Mouse (Mus musculus): Measurements from ENCODE around the gene Rab6a. TPM values are rescaled to one million over a fixed set of nuclear protein-coding genes. Genes with fewer than 3 reads are reported as not detected.

Gene Rab6a
- total and polyA plus RNA-seq, 2 experiments from 2014 or later: 241 to 336 TPM

GRCm38 (mm10) chr7:100649826-100650225 lies 42.6 kb downstream of the Rab6a start:
- Histone ChIP-seq H3K4me1 (ENCODE audit: insufficient read depth, low read length) (0 out of 2 replicates have a peak, but pooled peaks cover 6% of the 10 kb centered on the region), H3K9me3 (ENCODE audit: low read length) (no peaks in the 10 kb centered on the region), H3K4me3 (ENCODE audit: low read length) (no peak overlapping the region), H3K27me3 (ENCODE audit: insufficient read depth, low read length) (no peaks in the 10 kb centered on the region), H3K4me2 (ENCODE audit: low read depth, low read length) (no peak overlapping the region), H3K36me3 (ENCODE audit: insufficient read depth, low read length) (no peaks in the 10 kb centered on the region), H3K27ac (no peak overlapping the region), H3K9ac (replicated peaks; ENCODE audit: low read length) (no peak overlapping the region)
- DNase-seq (ENCODE audit: low spot score) (no peak), ATAC-seq (no peak)
- no peak for TF ChIP-seq CTCF (IDR thresholded peaks at IDR 0.05; ENCODE audit: low read depth)
- 72% methylated on average over 8 of the region's 8 CpGs for WGBS

GRCm38 (mm10) chr7:100650421-100650820 lies 43.2 kb downstream of the Rab6a start:
- no peak overlapping the region for H3K27ac ChIP-seq
- H3K4me2 ChIP-seq (ENCODE audit: low read depth, low read length): no peak overlapping the region
- H3K4me3 ChIP-seq (ENCODE audit: low read length): no peak overlapping the region
- WGBS: 86% methylated on average over 6 of the region's 6 CpGs
- H3K9me3 ChIP-seq (ENCODE audit: low read length): no peaks in the 10 kb centered on the region
- no peak overlapping the region for H3K9ac ChIP-seq (replicated peaks; ENCODE audit: low read length)
- TF ChIP-seq CTCF (IDR thresholded peaks at IDR 0.05; ENCODE audit: low read depth): no peak
- no peak for DNase-seq (ENCODE audit: low spot score)
- ATAC-seq: no peak
- H3K27me3 ChIP-seq (ENCODE audit: insufficient read depth, low read length): no peaks in the 10 kb centered on the region
- H3K36me3 ChIP-seq (ENCODE audit: insufficient read depth, low read length): no peaks in the 10 kb centered on the region
- 0 out of 2 replicates have a peak, but pooled peaks cover 6% of the 10 kb centered on the region for H3K4me1 ChIP-seq (ENCODE audit: insufficient read depth, low read length)

GRCm38 (mm10) chr7:100651011-100651410 lies 43.8 kb downstream of the Rab6a start:
- Histone ChIP-seq H3K36me3 (ENCODE audit: insufficient read depth, low read length) (no peaks in the 10 kb centered on the region), H3K27ac (no peak overlapping the region), H3K9ac (replicated peaks; ENCODE audit: low read length) (no peak overlapping the region), H3K27me3 (ENCODE audit: insufficient read depth, low read length) (no peaks in the 10 kb centered on the region), H3K4me2 (ENCODE audit: low read depth, low read length) (no peak overlapping the region), H3K4me3 (ENCODE audit: low read length) (no peak overlapping the region), H3K4me1 (ENCODE audit: insufficient read depth, low read length) (0 out of 2 replicates have a peak, but pooled peaks cover 6% of the 10 kb centered on the region), H3K9me3 (ENCODE audit: low read length) (no peaks in the 10 kb centered on the region)
- DNase-seq (ENCODE audit: low spot score) (no peak), ATAC-seq (no peak)
- 76% methylated on average over 4 of the region's 4 CpGs for WGBS
- no peak for TF ChIP-seq CTCF (IDR thresholded peaks at IDR 0.05; ENCODE audit: low read depth)

GRCm38 (mm10) chr7:100653480-100654266 lies 46.5 kb downstream of the Rab6a start:
- WGBS: 50% methylated on average over 9 of the region's 9 CpGs
- H3K27ac ChIP-seq: peak overlapping the region; percentile 82

GRCm38 (mm10) chr7:100654441-100654840 lies 47.2 kb downstream of the Rab6a start:
- H3K4me3 ChIP-seq (ENCODE audit: low read length): no peak overlapping the region
- ATAC-seq (no peak), DNase-seq (ENCODE audit: low spot score) (no peak)
- H3K27ac ChIP-seq: peak overlapping the region; percentile 82
- 74% methylated on average over 8 of the region's 8 CpGs for WGBS
- H3K27me3 ChIP-seq (ENCODE audit: insufficient read depth, low read length): no peaks in the 10 kb centered on the region
- 0 out of 2 replicates have a peak, but pooled peaks cover 6% of the 10 kb centered on the region for H3K4me1 ChIP-seq (ENCODE audit: insufficient read depth, low read length)
- no peaks in the 10 kb centered on the region for H3K36me3 ChIP-seq (ENCODE audit: insufficient read depth, low read length)
- no peaks in the 10 kb centered on the region for H3K9me3 ChIP-seq (ENCODE audit: low read length)
- H3K4me2 ChIP-seq (ENCODE audit: low read depth, low read length): no peak overlapping the region
- no peak overlapping the region for H3K9ac ChIP-seq (replicated peaks; ENCODE audit: low read length)
- no peak for TF ChIP-seq CTCF (IDR thresholded peaks at IDR 0.05; ENCODE audit: low read depth)

More at GRCm38 (mm10) chr7:100653480-100654266, 46.5 kb downstream of the Rab6a start:
- Histone ChIP-seq H3K27me3 (ENCODE audit: insufficient read depth, low read length) (no peaks in the 10 kb centered on the region), H3K4me3 (ENCODE audit: low read length) (no peak overlapping the region), H3K4me1 (ENCODE audit: insufficient read depth, low read length) (0 out of 2 replicates have a peak, but pooled peaks cover 6% of the 10 kb centered on the region), H3K4me2 (ENCODE audit: low read depth, low read length) (no peak overlapping the region), H3K9me3 (ENCODE audit: low read length) (no peaks in the 10 kb centered on the region), H3K36me3 (ENCODE audit: insufficient read depth, low read length) (no peaks in the 10 kb centered on the region), H3K9ac (replicated peaks; ENCODE audit: low read length) (no peak overlapping the region)
- ATAC-seq: peak; percentile 92
- peak; percentile 81 for DNase-seq (ENCODE audit: low spot score)
- TF ChIP-seq CTCF (IDR thresholded peaks at IDR 0.05; ENCODE audit: low read depth): no peak

- Histone ChIP-seq H3K9ac (replicated peaks; ENCODE audit: low read length) (no peak overlapping the region), H3K27me3 (ENCODE audit: insufficient read depth, low read length) (no peaks in the 10 kb centered on the region), H3K9me3 (ENCODE audit: low read length) (no peaks in the 10 kb centered on the region), H3K36me3 (ENCODE audit: insufficient read depth, low read length) (no peaks in the 10 kb centered on the region), H3K4me3 (ENCODE audit: low read length) (no peak overlapping the region), H3K4me2 (ENCODE audit: low read depth, low read length) (no peak overlapping the region), H3K27ac (peak overlapping the region; percentile 37; the same call in 1 of the 2 replicates), H3K4me1 (ENCODE audit: insufficient read depth, low read length) (0 out of 2 replicates have a peak, but pooled peaks cover 6% of the 10 kb centered on the region)
- ATAC-seq (peak; percentile 33; the same call in 1 of the 2 replicates), DNase-seq (ENCODE audit: low spot score) (peak; percentile 38)
- WGBS: 42% methylated on average over 5 of the region's 5 CpGs
- no peak for TF ChIP-seq CTCF (IDR thresholded peaks at IDR 0.05; ENCODE audit: low read depth)
Observed at GRCm38 (mm10) chr7:100656739-100657138, 49.5 kb downstream of the Rab6a start.

Data from hindbrain, postnatal 0 days (tissue).